Mouse (Mus musculus): Measurements from ENCODE around the gene Mbnl2. TPM values are rescaled to one million over a fixed set of nuclear protein-coding genes. Genes with fewer than 3 reads are reported as not detected.

Mbnl2 gene
- polyA plus RNA-seq (2015; fragmentation: Nextera tagmentation; extraction: Ambion mirVana), result 163 and 180 TPM in 2 replicates

DNA sequence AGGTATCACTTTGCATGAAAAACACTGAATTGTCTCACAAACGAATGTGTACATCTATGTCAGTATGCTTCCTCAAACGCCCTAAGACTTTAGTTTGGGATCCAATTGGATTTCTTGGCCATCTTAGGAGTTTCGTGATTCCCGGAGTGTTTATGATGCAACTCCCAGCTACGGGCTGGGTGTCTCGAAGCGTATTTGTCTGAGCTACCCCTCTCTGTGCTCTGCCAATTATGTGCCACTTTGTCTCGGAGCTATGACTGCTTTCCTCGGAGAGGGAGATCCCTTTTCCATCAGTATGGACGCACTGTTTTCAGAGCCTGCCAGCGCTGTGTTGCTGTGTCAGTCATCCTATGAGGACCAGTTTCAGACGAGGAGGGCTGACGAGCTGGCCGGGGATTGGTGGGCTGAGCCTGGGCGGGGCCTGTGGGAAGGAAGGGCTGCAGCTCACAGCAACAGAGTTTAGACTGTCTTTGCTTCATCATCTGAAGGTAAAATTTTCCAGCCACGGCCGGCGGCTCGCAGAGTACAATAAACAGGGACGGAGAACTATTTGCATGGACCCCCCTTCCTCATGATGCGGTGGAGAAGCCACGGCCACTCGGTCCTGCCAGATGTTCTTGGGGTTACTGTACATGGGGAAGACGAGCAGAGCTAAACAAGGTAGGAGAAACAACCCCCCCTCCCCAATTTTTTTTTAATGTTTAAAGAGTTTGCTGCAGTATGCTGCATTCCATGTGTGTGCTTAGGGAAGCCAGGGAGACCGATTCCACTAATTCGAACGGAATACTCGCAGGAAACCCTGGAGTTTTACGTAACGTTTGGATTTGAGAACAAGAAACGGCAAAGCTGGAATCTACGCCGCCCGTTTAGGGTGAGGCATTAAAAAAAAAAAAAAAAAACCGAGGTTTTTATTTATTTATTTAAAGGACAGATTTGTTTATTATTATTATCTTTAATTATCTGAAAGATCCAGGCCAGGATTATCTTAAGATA is at the start of gene Mbnl2:
Gene Mbnl2, plus strand, starts transcription at position 424 of the 993 bp plus-strand sequence.
- WGBS, result under 1% methylated on average over 35 of the region's 35 CpGs
- Histone ChIP-seq H3K4me3 (peak within 1 kb of the TSS; percentile 69), H3K9me3 (no peaks in the 10 kb centered on the region), H3K9ac (peak within 1 kb of the TSS; percentile 62), H3K4me1 (peaks cover 40% of the 10 kb centered on the region), H3K27me3 (no peaks in the 10 kb centered on the region), H3K36me3 (no peaks in the 10 kb centered on the region), H3K27ac (peak within 1 kb of the TSS; percentile 97), H3K4me2 (peak within 1 kb of the TSS; percentile 83)
- peak; percentile 99 for ATAC-seq (ENCODE audit: insufficient number of reproducible peaks, low FRiP score, low TSS enrichment, low read depth)

DNA sequence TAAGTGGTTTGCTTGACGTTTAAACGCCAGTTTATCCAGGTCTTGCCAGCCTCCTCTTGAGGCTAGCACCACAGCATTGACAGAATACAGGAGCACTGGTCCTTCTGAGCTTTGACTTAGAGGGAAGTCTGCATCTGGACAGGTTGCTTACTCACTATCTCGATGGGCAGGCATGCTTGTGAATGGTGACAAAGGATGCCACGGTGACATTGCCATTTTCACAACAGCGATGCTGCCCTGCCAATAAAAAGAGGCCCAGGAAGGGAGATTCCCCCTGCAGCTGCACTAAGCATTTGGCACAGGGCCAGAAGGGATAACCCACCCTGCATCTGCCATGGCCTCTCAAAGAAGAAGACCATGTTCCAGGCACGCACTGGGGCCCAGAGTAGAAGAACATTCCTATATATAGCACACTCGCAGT is 43.4 kb upstream of the Mbnl2 start:
- ATAC-seq (ENCODE audit: insufficient number of reproducible peaks, low FRiP score, low TSS enrichment, low read depth), result no peak
- H3K36me3 ChIP-seq, result no peaks in the 10 kb centered on the region
- H3K27me3 ChIP-seq, result no peaks in the 10 kb centered on the region
- H3K27ac ChIP-seq, result no peak overlapping the region
- peaks cover 6% of the 10 kb centered on the region; the same call in 1 of the 2 replicates for H3K4me1 ChIP-seq
- H3K4me3 ChIP-seq, result no peak overlapping the region
- no peak overlapping the region for H3K9ac ChIP-seq
- no peak overlapping the region for H3K4me2 ChIP-seq
- WGBS, result 45% methylated on average over 7 of the region's 7 CpGs
- H3K9me3 ChIP-seq, result no peaks in the 10 kb centered on the region

DNA sequence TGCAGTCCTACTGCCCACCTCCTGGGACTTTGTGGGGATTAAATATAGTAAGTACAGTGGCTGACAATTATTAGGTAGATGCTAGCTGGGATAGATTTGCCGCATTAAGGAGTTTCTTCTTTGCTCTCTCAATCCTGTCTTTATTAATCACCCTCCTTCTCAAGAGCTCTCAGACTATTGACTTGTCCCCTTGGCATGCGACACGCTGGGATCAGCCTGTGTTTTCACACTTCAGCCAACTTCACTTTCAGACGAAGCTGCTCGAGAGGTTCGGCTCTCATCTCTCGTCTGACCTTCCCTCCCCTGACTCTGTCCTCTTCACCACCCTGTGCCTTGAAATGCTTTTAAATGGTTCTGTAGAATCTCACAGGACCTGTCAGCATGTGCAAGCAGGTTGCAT is 39.9 kb upstream of the Mbnl2 start:
- no peak overlapping the region for H3K9ac ChIP-seq
- H3K4me2 ChIP-seq, result no peak overlapping the region
- 76% methylated on average over 7 of the region's 7 CpGs for WGBS
- no peak overlapping the region for H3K4me3 ChIP-seq
- H3K27ac ChIP-seq, result no peak overlapping the region
- peaks cover 6% of the 10 kb centered on the region; the same call in 1 of the 2 replicates for H3K4me1 ChIP-seq
- ATAC-seq (ENCODE audit: insufficient number of reproducible peaks, low FRiP score, low TSS enrichment, low read depth), result no peak
- H3K9me3 ChIP-seq, result no peaks in the 10 kb centered on the region
- H3K36me3 ChIP-seq, result no peaks in the 10 kb centered on the region
- no peaks in the 10 kb centered on the region for H3K27me3 ChIP-seq

DNA sequence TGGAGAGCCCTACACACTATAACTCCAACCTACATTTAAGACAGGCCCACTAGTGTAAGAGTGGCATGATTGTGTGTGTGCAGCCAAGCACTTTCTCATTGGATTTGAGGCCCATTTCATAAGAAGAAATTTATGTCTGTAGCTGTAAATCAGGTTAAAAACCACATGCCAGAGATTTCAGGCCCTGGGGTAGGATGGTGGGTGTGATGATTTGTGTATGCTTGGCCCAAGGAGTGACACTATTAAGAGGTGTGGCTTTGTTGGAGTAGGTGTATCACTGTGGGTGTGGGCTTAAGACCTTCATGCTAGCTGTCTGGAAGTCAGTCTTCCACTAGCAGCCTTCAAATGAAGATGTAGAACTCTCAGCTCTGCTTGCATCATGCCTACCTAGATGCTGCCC is 37.0 kb upstream of the Mbnl2 start:
- no peaks in the 10 kb centered on the region for H3K4me1 ChIP-seq
- H3K9ac ChIP-seq, result no peak overlapping the region
- no peak overlapping the region for H3K4me2 ChIP-seq
- no peak overlapping the region for H3K27ac ChIP-seq
- H3K4me3 ChIP-seq, result no peak overlapping the region
- no peaks in the 10 kb centered on the region for H3K36me3 ChIP-seq
- H3K27me3 ChIP-seq, result no peaks in the 10 kb centered on the region
- no peaks in the 10 kb centered on the region for H3K9me3 ChIP-seq
- no peak for ATAC-seq (ENCODE audit: insufficient number of reproducible peaks, low FRiP score, low TSS enrichment, low read depth)

DNA sequence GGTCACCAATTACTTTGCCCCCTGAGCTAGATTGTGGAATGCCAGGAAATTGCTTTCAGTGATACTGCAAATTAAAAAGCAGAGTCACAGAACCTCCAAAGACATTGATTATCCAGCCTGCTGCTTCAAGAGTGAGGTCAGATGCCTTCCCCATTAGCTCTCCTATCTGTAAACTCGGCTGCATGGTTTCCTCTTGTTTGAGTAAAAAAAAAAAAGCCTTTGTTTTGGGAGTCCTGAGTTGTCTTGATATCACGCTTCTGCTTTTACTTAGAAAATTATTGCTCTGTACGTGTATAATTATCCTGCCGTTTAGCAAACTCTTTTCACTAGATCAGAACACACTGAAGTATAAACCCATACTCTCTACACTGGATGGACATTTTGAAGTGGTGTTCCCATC is 35.3 kb upstream of the Mbnl2 start:
- H3K4me2 ChIP-seq, result no peak overlapping the region
- H3K27ac ChIP-seq, result no peak overlapping the region
- no peaks in the 10 kb centered on the region for H3K27me3 ChIP-seq
- no peak overlapping the region for H3K4me3 ChIP-seq
- no peaks in the 10 kb centered on the region for H3K9me3 ChIP-seq
- H3K36me3 ChIP-seq, result no peaks in the 10 kb centered on the region
- H3K9ac ChIP-seq, result no peak overlapping the region
- H3K4me1 ChIP-seq, result no peaks in the 10 kb centered on the region
- 55% methylated on average over 4 of the region's 4 CpGs for WGBS
- ATAC-seq (ENCODE audit: insufficient number of reproducible peaks, low FRiP score, low TSS enrichment, low read depth), result no peak

DNA sequence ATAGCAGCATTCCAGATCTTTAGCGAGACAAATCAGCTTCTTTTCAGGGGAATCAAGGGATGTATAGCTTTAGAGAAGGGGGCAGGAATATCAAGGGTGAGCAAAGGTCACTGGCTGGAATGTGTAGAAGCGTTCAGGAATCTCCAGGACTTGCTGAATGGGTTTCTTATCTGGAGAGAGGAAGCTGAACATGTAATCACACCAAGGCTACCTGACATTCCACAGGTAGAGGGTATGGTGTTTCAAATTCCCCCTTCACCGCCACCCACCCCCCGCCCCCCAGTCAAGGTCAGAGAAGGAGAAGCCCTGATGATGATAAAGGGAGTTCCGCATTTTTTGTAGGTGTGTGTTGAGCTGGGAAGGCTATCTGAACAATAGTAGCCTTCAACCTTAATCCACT is 32.8 kb upstream of the Mbnl2 start:
- Histone ChIP-seq H3K36me3 (no peaks in the 10 kb centered on the region), H3K27me3 (no peaks in the 10 kb centered on the region), H3K4me1 (no peaks in the 10 kb centered on the region), H3K4me2 (no peak overlapping the region), H3K4me3 (no peak overlapping the region), H3K27ac (no peak overlapping the region), H3K9me3 (no peaks in the 10 kb centered on the region), H3K9ac (no peak overlapping the region)
- ATAC-seq (ENCODE audit: insufficient number of reproducible peaks, low FRiP score, low TSS enrichment, low read depth), result no peak
- WGBS, result 72% methylated on average over 5 of the region's 5 CpGs

DNA sequence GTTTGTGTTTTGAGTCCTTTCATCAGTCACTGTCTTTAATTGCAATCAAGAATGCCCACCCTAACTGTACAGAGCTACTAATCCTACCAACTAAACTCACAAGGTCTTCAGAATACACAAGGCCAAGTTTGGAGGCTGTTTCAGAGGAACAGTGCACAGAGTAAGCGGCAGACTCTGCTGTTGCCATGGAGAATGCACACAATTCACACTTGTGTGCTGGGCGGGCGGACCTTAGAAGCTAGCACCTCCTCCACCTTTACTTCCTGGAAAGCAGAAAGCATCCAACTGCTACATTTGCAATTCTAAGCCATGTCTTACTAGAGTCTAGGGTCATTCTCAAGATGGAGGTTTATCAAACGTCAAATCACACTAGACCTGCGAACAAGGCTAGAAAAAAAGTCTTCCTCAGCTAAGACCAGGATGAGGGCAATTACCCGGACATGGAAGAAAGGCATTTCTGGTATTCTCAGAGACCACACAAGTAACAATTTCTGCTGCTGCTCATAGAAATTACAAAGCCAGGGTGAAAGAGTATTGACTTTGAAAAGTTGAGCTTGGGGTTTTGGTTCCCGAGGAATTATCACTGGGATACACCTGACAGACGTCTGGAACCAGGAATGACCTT is 30.3 kb upstream of the Mbnl2 start:
- no peak for ATAC-seq (ENCODE audit: insufficient number of reproducible peaks, low FRiP score, low TSS enrichment, low read depth)
- Histone ChIP-seq H3K4me3 (no peak overlapping the region), H3K4me2 (no peak overlapping the region), H3K9me3 (no peaks in the 10 kb centered on the region), H3K27me3 (no peaks in the 10 kb centered on the region), H3K36me3 (no peaks in the 10 kb centered on the region), H3K4me1 (no peaks in the 10 kb centered on the region), H3K27ac (no peak overlapping the region), H3K9ac (no peak overlapping the region)
- WGBS, result 70% methylated on average over 8 of the region's 8 CpGs

DNA sequence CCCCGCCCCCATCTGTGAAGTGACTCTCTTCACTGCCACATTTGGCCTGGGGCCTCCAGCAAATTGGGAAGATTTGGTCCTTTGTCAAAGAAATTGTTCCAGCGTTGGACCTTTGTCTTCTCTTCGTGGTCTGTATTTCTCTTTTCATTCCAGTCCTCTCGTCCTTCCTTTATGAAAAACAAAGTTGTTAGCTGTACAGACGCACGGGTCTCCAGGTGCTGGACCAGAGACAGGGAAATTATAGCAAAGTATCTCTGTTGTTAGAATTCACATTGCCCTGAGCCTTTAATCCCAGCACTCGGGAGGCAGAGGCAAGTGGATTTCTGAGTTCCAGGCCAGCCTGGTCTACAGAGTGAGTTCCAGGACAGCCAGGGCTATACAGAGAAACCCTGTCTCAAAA is 22.1 kb upstream of the Mbnl2 start:
- Histone ChIP-seq H3K36me3 (no peaks in the 10 kb centered on the region), H3K27me3 (no peaks in the 10 kb centered on the region), H3K4me2 (no peak overlapping the region), H3K27ac (no peak overlapping the region), H3K9ac (no peak overlapping the region), H3K4me1 (no peaks in the 10 kb centered on the region), H3K4me3 (no peak overlapping the region), H3K9me3 (no peaks in the 10 kb centered on the region)
- WGBS, result 75% methylated on average over 7 of the region's 7 CpGs
- ATAC-seq (ENCODE audit: insufficient number of reproducible peaks, low FRiP score, low TSS enrichment, low read depth), result no peak

DNA sequence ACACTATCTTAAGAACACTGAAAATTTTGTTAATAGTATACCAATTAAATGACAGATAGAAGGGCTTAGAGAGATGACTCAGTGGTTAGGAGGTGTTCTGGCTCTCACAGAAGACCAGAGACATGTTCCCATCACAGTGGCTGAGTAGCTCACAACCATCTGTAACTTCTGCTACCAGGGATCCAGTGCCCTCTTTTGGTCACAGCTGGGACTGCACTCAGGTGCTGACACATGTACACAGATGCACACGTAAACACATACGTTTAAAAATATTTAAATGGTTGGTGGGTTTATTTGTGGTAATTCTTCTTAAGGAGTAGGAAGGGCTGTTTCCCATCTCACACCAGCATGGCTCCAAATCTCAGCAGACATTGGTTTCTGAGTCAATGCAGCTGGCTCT is 19.3 kb upstream of the Mbnl2 start:
- H3K9ac ChIP-seq, result no peak overlapping the region
- H3K27me3 ChIP-seq, result no peaks in the 10 kb centered on the region
- no peak overlapping the region for H3K4me2 ChIP-seq
- H3K4me1 ChIP-seq, result no peaks in the 10 kb centered on the region
- no peaks in the 10 kb centered on the region for H3K36me3 ChIP-seq
- 97% methylated on average over 2 of the region's 2 CpGs for WGBS
- no peaks in the 10 kb centered on the region for H3K9me3 ChIP-seq
- no peak overlapping the region for H3K27ac ChIP-seq
- ATAC-seq (ENCODE audit: insufficient number of reproducible peaks, low FRiP score, low TSS enrichment, low read depth), result no peak
- no peak overlapping the region for H3K4me3 ChIP-seq

DNA sequence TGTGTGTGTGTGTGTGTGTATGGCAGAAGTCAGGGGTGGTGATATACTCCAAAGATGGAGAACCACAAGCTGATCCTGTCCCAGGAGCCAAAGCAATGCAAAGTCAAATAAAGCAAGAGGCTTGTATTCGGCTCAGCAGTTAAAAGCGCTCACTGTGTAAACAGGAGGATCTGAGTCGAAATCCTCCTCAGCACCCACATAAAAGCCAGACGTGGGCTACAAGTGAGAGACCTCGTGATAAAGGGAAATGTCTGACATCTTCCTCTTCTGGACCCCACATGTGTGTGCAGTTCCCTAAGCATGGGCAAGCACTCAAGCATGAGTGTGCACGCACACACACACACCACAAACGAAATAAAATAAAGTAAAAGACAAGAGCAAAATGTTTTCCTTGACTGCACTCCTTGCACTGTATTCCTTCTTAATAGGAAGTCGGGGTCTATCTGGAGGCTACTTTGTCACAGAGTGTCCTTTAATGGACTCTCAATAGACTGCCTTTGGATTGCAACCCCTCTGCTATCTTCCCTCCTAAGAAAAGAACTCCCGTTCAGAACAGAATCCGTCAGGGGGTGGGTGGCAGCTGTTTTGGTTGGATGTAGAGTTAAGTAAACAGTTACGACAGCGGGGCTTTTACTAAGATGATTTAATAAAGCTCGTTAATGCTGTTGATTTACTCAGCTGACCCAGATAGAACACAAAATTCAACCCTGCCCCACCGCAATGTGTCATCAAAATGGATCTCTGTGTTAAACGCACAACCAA is 18.7 kb upstream of the Mbnl2 start:
- ATAC-seq (ENCODE audit: insufficient number of reproducible peaks, low FRiP score, low TSS enrichment, low read depth), result no peak
- 61% methylated on average over 15 of the region's 15 CpGs for WGBS
- no peaks in the 10 kb centered on the region for H3K9me3 ChIP-seq

DNA sequence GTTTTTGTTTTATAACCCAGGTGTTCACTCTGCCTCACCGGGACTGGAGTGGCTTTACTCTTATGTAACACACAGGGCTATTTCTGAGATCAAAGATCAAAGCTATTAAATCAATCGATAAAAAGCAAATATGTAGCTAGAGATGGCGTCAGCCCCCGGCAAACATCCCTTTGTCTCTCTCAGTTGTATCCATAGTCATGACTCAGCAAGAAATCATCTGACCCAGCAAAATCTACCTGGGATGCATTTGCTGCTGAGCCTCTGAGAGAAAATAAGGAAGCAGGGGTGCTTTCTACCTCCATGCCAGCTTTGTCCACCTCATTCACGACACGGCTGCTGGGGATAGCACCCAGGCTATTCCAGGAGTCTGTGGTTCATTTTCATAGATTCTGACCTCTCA is 18.0 kb upstream of the Mbnl2 start:
- WGBS, result 57% methylated on average over 6 of the region's 6 CpGs
- Histone ChIP-seq H3K27ac (no peak overlapping the region), H3K9me3 (no peaks in the 10 kb centered on the region), H3K27me3 (no peaks in the 10 kb centered on the region), H3K36me3 (no peaks in the 10 kb centered on the region), H3K9ac (no peak overlapping the region), H3K4me3 (no peak overlapping the region), H3K4me1 (no peaks in the 10 kb centered on the region), H3K4me2 (no peak overlapping the region)
- no peak for ATAC-seq (ENCODE audit: insufficient number of reproducible peaks, low FRiP score, low TSS enrichment, low read depth)

More for the DNA sequence above, 18.7 kb upstream of the Mbnl2 start:
- Histone ChIP-seq H3K4me1 (no peaks in the 10 kb centered on the region), H3K4me3 (no peak overlapping the region), H3K4me2 (no peak overlapping the region), H3K36me3 (no peaks in the 10 kb centered on the region), H3K27me3 (no peaks in the 10 kb centered on the region), H3K9ac (no peak overlapping the region), H3K27ac (no peak overlapping the region)

DNA sequence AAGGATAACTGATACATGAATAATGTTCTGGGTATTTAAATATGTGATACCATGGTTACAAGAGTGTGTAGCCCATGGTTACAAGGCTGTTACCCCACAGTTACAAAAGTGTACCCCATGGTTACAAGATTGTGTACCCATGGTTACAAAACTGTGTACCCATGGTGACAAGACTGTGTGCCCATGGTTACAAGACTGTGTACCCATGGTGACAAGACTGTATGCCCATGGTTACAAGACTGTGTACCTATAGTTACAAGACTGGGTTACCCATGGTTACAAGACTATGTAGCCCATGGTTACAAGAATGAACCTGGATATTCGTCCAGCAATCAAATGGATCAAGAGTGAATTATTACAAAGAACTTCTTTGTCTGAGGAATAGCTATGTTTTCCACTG is 16.0 kb upstream of the Mbnl2 start:
- H3K9ac ChIP-seq, result no peak overlapping the region
- ATAC-seq (ENCODE audit: insufficient number of reproducible peaks, low FRiP score, low TSS enrichment, low read depth), result no peak
- H3K9me3 ChIP-seq, result no peaks in the 10 kb centered on the region
- no peaks in the 10 kb centered on the region for H3K27me3 ChIP-seq
- no peak overlapping the region for H3K4me3 ChIP-seq
- no peaks in the 10 kb centered on the region for H3K4me1 ChIP-seq
- H3K36me3 ChIP-seq, result no peaks in the 10 kb centered on the region
- H3K27ac ChIP-seq, result no peak overlapping the region
- H3K4me2 ChIP-seq, result no peak overlapping the region
- 75% methylated on average over 1 of the region's 1 CpGs for WGBS
